Mouse (Mus musculus) myocyte (in vitro differentiated cells): ENCODE measurements at regions not wholly inside any gene's neighbourhood (a gene's known extent, or its start where the extent isn't known, plus 50 kb on each side); places are given as distances from the start of the nearest gene placed in this dataset.

Source experiments
- CEBPB ChIP-seq: IDR thresholded peaks from 2 replicates; pipeline ENCODE4 v1.6.1; 2011; ENCODE audit warnings: mild to moderate bottlenecking, moderate library complexity; ENCODE audit not compliant: poor library complexity, insufficient read depth, severe bottlenecking
- E2F4 ChIP-seq: IDR thresholded peaks from one replicate; pipeline ENCODE4 v1.6.1; 2011; ENCODE audit warnings: mild to moderate bottlenecking, control low read depth, moderate library complexity; ENCODE audit not compliant: insufficient read depth
- MYOG ChIP-seq, 3 experiments: IDR thresholded peaks; one replicate each; pipeline ENCODE4 v1.6.1; 2011; ENCODE audit warnings: control low read depth in 2 of 3, low read depth in 2 of 3, mild to moderate bottlenecking in 2 of 3; ENCODE audit not compliant: insufficient read length in 2 of 3, control insufficient read depth in 1 of 3, insufficient read depth in 1 of 3
- POLR2A ChIP-seq: IDR thresholded peaks from one replicate; pipeline ENCODE4 v1.6.1; 2011; ENCODE audit warnings: low read depth, mild to moderate bottlenecking, control low read depth, moderate library complexity; ENCODE audit not compliant: insufficient read length
- POLR2AphosphoS2 ChIP-seq: IDR thresholded peaks from one replicate; pipeline ENCODE4 v1.6.1; 2011; ENCODE audit warnings: low read depth, control low read depth; ENCODE audit not compliant: insufficient read length
- REST ChIP-seq: IDR thresholded peaks from one replicate; pipeline ENCODE4 v1.6.1; 2011; ENCODE audit warnings: mild to moderate bottlenecking, control low read depth, moderate library complexity; ENCODE audit not compliant: insufficient read depth, insufficient read length
- USF1 ChIP-seq: IDR thresholded peaks from one replicate; pipeline ENCODE4 v1.6.1; 2011; ENCODE audit warnings: low read depth, mild to moderate bottlenecking, control low read depth, moderate library complexity

DNA sequence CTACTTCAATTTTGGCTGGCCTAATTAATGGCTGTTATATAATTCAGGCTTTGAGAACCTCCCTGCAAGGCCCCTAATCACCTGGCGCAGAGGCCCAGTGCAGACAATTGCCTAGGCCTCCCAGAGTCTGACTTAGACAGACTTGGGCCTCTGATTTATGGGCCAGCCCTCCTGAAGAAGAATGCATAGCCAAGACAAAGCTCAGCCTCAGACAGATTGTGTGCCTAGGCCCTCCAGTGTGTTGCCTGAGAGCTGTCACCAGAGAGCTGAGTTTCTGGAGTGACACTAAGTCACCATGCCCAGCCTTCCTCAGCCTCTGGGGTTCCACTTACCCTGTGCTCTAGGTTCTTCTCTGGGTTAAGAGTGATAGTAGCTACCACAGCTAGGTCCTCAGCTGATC is 222.7 kb downstream of the Ptprc start:
- TF ChIP-seq POLR2A = no peak
- no peak for TF ChIP-seq CEBPB
- TF ChIP-seq REST = no peak
- TF ChIP-seq USF1 = no peak
- TF ChIP-seq E2F4 = no peak
- no peak for TF ChIP-seq MYOG (IDR thresholded peaks at IDR 0.05; ENCODE audit: control insufficient read depth in 1 of 3, insufficient read depth in 1 of 3, insufficient read length in 2 of 3, low read depth in 2 of 3)
- no peak for TF ChIP-seq POLR2AphosphoS2
